Mouse (Mus musculus) liver, adult 10 weeks (tissue): ENCODE data around the gene Pdia4. TPM values are rescaled to one million over a fixed set of nuclear protein-coding genes. Genes with fewer than 3 reads are reported as not detected.

ENCODE experiments used
- polyA plus RNA-seq: library from polyadenylated mRNA; stranded (reverse); fragments of 350-450 nt; fragmentation: Illumina TruSeq; extraction: RNeasy Lipid Tissue Mini Kit (QIAGEN cat#74804); gene quantifications from one replicate; pipeline ENCODE4 v1.2.3, GENCODE M21; 2014; ENCODE audit warnings: low read depth, low replicate concordance

Gene Pdia4
- 134 TPM for polyA plus RNA-seq

GRCm38 (mm10) chr6:47813257-47813878, at the start of gene Pdia4:
Gene Pdia4, minus strand, starts transcription at chr6:47813430.

DNA sequence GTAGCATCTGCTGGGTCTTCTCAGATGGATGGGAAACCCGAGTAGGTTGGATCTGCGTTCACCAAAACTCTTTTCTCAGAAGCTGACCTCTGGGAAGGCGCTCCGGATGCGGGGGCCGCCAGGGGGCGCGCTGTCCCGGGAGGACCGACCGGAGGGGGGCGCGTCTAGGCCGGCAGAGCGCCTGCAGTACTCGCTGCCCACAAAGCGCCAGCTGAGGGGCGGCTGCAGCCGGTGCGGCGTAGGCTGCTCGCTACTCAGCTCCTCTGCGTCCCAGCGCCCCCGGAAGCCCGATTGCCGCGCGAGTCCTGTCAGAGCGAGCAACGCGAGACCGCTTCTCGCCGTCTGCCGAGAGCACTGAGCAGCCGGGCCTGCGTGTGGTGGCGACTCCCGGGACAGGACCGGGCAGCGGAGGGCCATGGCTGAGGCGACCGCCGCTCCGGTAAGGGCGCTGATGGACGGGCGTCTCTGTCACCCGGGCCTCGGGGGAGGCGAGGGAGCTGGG, 22.3 kb upstream of the Pdia4 start, which contains the start of gene Zfp398:
Gene Zfp398 (plus strand): TSS at position 180 of the 502 bp plus-strand sequence.

GRCm38 (mm10) chr6:47830104-47831078, 17.2 kb upstream of the Pdia4 start, which contains the start of gene Zfp786:
Gene Zfp786, minus strand, starts transcription at chr6:47830867.

Other genes with a start within 250 kb of the Pdia4 start
- gene Ezh2, start 218.1 kb downstream of the Pdia4 start, polyA plus RNA-seq, result 8.3 TPM
- gene Zfp786, start 17.4 kb upstream of the Pdia4 start, polyA plus RNA-seq, result 0.13 TPM
- 4.2 TPM for gene Zfp398, start 22.2 kb upstream of the Pdia4 start, polyA plus RNA-seq
- 0.34 TPM for gene Zfp282, start 63.8 kb upstream of the Pdia4 start, polyA plus RNA-seq
- 1.9 TPM for gene Zfp212, start 107.0 kb upstream of the Pdia4 start, polyA plus RNA-seq
- 1.0 TPM for gene Zfp956, start 140.0 kb upstream of the Pdia4 start, polyA plus RNA-seq
- 3.1 TPM for gene Zfp777, start 235.5 kb upstream of the Pdia4 start, polyA plus RNA-seq